Mouse (Mus musculus) spleen, adult 2 months (tissue): ENCODE measurements around the gene Olfr315. TPM values are rescaled to one million over a fixed set of nuclear protein-coding genes. Genes with fewer than 3 reads are reported as not detected.
"Not testable (repeated sequence)": the region's sequence is repeated elsewhere in the genome, so short reads cannot be mapped to it uniquely, and the experiment has no call there.

Experiments
- DNase-seq, 2 experiments: peaks; one replicate each; pipeline versions ENCODE4 v3.0.0 to v3.0.0-alpha.2; 2012 to 2021; ENCODE audit warnings: low spot score in 2 of 2, low read depth in 1 of 2
- H3K27ac ChIP-seq: fragments of 200-500 bp; 2 replicates; pipeline ENCODE4 v1.5.1; 2012; ENCODE audit warnings: low read length, inconsistent platforms; ENCODE audit not compliant: insufficient read depth
- H3K27me3 ChIP-seq: fragments of 200-500 bp; 2 replicates; pipeline ENCODE4 v1.6.1; 2012; ENCODE audit warnings: mild to moderate bottlenecking, moderate library complexity, low read length, inconsistent platforms; ENCODE audit not compliant: control insufficient read depth, insufficient read depth
- H3K36me3 ChIP-seq: fragments of 200-500 bp; 2 replicates; pipeline ENCODE4 v1.6.1; 2012; ENCODE audit warnings: mild to moderate bottlenecking, low read length, inconsistent platforms; ENCODE audit not compliant: control insufficient read depth, insufficient read depth
- H3K4me1 ChIP-seq: fragments of 200-500 bp; 2 replicates; pipeline ENCODE4 v1.6.1; 2011; ENCODE audit warnings: inconsistent platforms; ENCODE audit not compliant: control insufficient read depth, insufficient read depth, insufficient read length
- H3K4me3 ChIP-seq: fragments of 200-500 bp; 2 replicates; pipeline ENCODE4 v1.5.1; 2011; ENCODE audit warnings: mild to moderate bottlenecking, inconsistent platforms; ENCODE audit not compliant: insufficient read depth, insufficient read length; ENCODE audit errors: extremely low read depth
- CTCF ChIP-seq: fragments of 200-500 bp; IDR thresholded peaks from 2 replicates; pipeline ENCODE4 v1.5.1; 2011; ENCODE audit warnings: mild to moderate bottlenecking, inconsistent platforms; ENCODE audit not compliant: insufficient read depth, insufficient read length, insufficient replicate concordance; ENCODE audit errors: extremely low read depth
- POLR2A ChIP-seq: fragments of 200-500 bp; IDR thresholded peaks from 2 replicates; pipeline ENCODE4 v1.6.1; 2011; ENCODE audit warnings: low read depth, low read length, inconsistent platforms
- WGBS: fragments of 180-500 bp; shearing (Covaris S2); methylation state at CpG from one replicate; pipeline ENCODE4 v1.1.7; 2018; 5-methylcytosine and 5-hydroxymethylcytosine counted together
- polyA plus RNA-seq: library from polyadenylated mRNA; depleted of rRNA; stranded (reverse); fragments of >200 nt; gene quantifications from 2 replicates; pipeline ENCODE4 v1.2.3, GENCODE M21; 2012

The Olfr315 gene
- polyA plus RNA-seq, 1 experiment = not detected

DNA sequence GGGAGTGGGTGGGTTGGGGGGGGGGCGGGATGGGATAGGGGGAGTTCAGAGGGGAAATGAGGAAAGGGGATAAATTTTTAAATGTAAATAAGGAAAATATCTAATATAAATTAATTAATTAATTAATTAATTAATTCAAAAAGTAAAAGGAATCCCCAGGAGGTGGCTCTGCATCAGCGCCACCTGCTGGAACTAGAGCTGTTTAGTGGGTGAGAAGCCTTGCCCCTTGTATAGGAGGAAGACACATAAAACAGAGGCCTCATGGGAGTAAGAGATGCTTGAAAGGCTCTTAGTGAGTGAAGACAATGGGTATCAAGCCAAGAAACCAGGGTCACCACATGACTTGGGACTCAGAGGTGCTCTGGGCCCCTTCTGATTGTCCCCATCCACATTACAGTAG is 22.9 kb downstream of the Olfr315 start:
- no peak overlapping the region for H3K27ac ChIP-seq
- TF ChIP-seq CTCF (no peak), POLR2A (no peak)
- H3K27me3 ChIP-seq = no peaks in the 10 kb centered on the region
- H3K36me3 ChIP-seq = no peaks in the 10 kb centered on the region
- no peaks in the 10 kb centered on the region for H3K4me1 ChIP-seq
- DNase-seq = no peak
- WGBS = 76% methylated on average over 2 of the region's 2 CpGs
- H3K4me3 ChIP-seq = no peak overlapping the region

DNA sequence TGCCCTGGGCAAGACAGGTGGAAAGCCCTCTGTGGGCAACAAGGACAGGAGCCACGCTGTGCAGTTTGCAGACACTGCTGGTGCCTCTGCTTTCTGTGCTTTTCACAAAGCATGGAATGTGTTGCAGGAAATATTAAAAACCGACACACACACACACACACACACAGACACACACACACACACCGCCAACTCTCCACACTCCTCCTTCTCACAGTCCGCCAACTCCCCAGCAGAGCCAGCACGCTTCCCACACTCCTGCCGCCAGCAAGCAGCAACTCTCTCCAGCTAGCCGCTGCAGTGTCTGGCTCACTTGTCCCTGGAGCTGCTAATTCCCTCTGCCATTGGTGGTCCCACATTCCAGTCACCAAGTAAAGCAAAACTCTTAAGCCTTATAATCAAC is 23.9 kb downstream of the Olfr315 start:
- no peak for DNase-seq
- WGBS = 86% methylated on average over 7 of the region's 7 CpGs
- no peaks in the 10 kb centered on the region for H3K27me3 ChIP-seq
- no peak overlapping the region for H3K4me3 ChIP-seq
- H3K27ac ChIP-seq = no peak overlapping the region
- no peaks in the 10 kb centered on the region for H3K4me1 ChIP-seq
- TF ChIP-seq POLR2A = no peak
- TF ChIP-seq CTCF = no peak
- no peaks in the 10 kb centered on the region for H3K36me3 ChIP-seq

DNA sequence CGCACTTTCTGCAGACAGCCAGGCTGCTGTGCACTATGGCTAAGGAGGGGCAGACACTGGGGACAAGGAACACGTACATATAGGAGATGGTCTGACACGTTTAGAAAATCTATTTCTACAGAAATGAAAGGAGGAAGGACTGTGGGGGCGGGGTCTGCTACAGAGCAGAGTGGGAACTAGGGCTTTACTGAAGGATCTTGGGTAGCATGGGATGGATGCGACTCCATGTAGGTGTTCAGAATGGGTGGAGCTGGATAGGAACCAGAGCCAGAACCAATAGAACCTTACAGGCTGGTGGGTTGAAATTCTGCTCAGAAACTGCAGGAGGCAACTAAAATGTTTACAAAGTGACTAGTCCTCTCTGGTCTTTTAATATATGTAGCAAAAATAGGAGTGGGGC is 26.8 kb downstream of the Olfr315 start:
- DNase-seq = no peak
- 55% methylated on average over 5 of the region's 5 CpGs for WGBS

DNA sequence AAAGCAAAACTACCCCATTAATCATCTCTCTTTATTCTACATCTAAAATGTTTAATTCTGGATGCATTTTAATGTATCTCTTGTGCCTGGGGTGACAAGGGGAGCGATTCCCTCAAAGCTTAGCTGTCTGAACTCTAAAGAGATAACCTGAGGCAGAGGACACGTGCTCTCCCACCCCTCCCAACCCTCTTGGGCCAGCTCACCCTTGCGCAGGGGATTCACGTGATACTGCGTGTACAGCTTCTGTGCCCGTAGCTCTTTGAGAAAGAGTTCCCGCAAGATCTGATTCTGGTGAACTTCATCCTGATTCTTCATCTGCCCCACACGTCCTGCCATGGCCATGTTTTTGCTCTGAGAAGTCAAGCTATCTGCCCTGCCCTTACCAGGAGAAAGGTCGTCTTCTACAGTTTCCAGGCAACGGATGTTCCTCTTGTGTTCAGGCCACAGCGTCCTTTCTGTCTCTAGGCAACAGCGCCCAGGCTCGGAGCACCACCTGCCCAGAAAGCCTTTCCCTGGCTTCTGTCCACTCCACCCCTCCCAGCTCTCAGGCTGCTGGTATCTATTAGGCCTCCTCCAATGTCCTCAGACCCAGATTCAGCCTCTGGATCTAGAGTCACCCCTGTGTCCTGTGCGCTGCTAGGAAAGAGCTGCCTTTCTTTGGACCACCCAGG is 28.7 kb downstream of the Olfr315 start, which contains the start of gene Fam183b:
TSS of gene Fam183b (minus strand) at position 403 of the 671 bp plus-strand sequence.
- Histone ChIP-seq H3K36me3 (no peaks in the 10 kb centered on the region), H3K27me3 (no peaks in the 10 kb centered on the region), H3K27ac (no peak within 1 kb of the TSS), H3K4me1 (no peaks in the 10 kb centered on the region), H3K4me3 (no peak within 1 kb of the TSS; the same call in 1 of the 2 replicates)
- WGBS = 41% methylated on average over 14 of the region's 14 CpGs
- no peak for DNase-seq
- TF ChIP-seq CTCF (no peak), POLR2A (no peak)

More for the DNA sequence above, 26.8 kb downstream of the Olfr315 start:
- Histone ChIP-seq H3K27ac (no peak overlapping the region), H3K27me3 (no peaks in the 10 kb centered on the region), H3K36me3 (no peaks in the 10 kb centered on the region), H3K4me1 (no peaks in the 10 kb centered on the region), H3K4me3 (no peak overlapping the region)
- no peak for TF ChIP-seq CTCF

DNA sequence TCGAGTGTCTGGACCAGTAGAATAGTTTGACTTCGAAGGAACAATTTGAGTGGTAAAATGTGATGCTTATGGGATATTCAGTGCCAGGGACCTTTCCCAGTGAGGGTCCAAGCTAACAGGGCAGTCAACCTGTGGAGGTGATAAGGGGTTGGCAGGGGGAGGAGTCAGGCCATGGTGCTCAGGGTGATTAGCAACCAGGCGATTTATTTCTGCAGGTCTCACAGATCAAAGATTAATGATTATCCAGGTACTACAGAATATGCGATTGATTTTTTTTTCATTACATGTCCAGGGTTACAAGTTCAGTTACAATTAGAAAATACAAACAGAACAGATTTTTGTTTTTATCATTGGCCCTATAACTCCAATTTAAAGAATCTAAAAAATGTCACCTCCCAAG is 30.9 kb downstream of the Olfr315 start:
- H3K4me3 ChIP-seq = no peak overlapping the region
- no peaks in the 10 kb centered on the region for H3K36me3 ChIP-seq
- no peak for DNase-seq
- TF ChIP-seq POLR2A (no peak), CTCF (no peak)
- H3K4me1 ChIP-seq = no peaks in the 10 kb centered on the region
- 79% methylated on average over 4 of the region's 4 CpGs for WGBS
- H3K27me3 ChIP-seq = no peaks in the 10 kb centered on the region
- no peak overlapping the region for H3K27ac ChIP-seq

DNA sequence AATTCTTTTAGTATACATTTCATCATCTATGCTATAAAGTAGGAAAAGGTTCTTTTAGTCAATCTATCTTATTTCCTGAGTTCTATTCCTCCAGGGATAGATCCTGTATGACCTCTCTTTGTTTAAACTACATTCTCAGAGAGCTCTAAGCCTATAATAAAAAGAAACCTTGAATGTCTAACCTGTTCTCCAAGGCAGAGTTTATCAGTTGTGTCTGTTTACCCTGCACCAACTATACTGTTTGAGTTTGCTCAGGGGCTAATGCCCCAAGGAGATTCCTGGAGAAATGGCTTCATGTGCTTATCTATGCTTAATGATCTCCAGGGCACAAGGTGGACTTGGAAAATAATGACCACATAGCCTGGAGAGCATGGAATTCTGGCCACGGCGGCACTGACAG is 31.4 kb downstream of the Olfr315 start:
- H3K36me3 ChIP-seq = no peaks in the 10 kb centered on the region
- TF ChIP-seq CTCF (no peak), POLR2A (no peak)
- H3K4me1 ChIP-seq = no peaks in the 10 kb centered on the region
- no peak overlapping the region for H3K27ac ChIP-seq
- no peak for DNase-seq
- no peaks in the 10 kb centered on the region for H3K27me3 ChIP-seq
- WGBS = 78% methylated on average over 2 of the region's 2 CpGs
- H3K4me3 ChIP-seq = no peak overlapping the region

DNA sequence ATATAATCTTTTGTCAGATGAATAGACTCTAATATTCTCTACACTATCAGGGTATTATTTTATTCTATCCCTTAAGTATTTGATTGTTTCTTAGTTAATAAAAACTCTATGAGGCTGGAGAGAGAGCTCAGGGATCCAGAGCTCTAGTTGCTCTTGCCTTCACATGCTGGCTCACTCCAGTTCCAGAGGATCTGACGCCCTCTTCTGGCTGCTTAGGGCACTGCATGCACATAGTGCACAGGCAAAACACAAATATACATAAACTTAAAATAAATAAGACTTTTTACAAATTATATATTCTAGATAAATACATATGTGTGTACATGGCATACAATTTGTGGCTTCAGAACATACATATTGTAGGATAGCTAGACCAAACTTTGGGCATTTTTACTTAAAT is 39.0 kb downstream of the Olfr315 start:
- H3K36me3 ChIP-seq = no peaks in the 10 kb centered on the region
- no peaks in the 10 kb centered on the region for H3K27me3 ChIP-seq
- no peak for TF ChIP-seq POLR2A
- no peak for TF ChIP-seq CTCF
- no peak for DNase-seq
- no peak overlapping the region for H3K27ac ChIP-seq
- H3K4me3 ChIP-seq = no peak overlapping the region
- H3K4me1 ChIP-seq = no peaks in the 10 kb centered on the region
- WGBS = 5% methylated on average over 1 of the region's 1 CpGs

DNA sequence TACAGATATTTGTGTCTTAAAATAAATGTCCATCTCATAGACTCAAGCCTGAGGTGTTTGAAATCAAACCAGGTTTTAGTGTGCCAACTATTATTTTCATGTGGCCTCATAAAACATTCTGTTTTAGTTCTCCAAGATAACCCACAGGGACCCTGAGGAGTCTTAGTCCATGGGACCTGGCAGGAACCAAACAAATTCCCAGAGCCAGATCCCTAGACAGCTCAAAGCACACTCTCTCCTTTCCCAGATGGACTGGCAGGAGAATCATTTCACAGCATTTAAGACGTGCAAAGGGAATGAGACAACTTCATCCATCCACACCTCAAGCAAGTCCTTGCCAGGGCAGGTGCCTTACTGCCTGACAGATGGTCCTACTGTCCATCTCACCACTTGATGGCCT is 41.7 kb downstream of the Olfr315 start, which contains the start of gene Olfr313:
TSS of gene Olfr313 (plus strand) at position 301 of the 400 bp plus-strand sequence.
- 64% methylated on average over 1 of the region's 1 CpGs for WGBS
- not testable (repeated sequence) for H3K4me3 ChIP-seq, DNase-seq, H3K27me3 ChIP-seq, H3K4me1 ChIP-seq, H3K36me3 ChIP-seq, H3K27ac ChIP-seq
